Mouse (Mus musculus) limb, embryonic 11.5 days (tissue): ENCODE measurements at regions not wholly inside any gene's neighbourhood (a gene's known extent, or its start where the extent isn't known, plus 50 kb on each side); places are given as distances from the start of the nearest gene placed in this dataset.

Experiments used
- ATAC-seq: fragments of 200-750 bp; cut with Nextera tagmentation; 2 replicates; pipeline ENCODE4 v1.8.0; 2017; ENCODE audit warnings: low read depth; ENCODE audit not compliant: insufficient number of reproducible peaks, low FRiP score, low TSS enrichment
- DNase-seq: peaks from one replicate; pipeline ENCODE4 v3.0.0-alpha.2; 2015; ENCODE audit warnings: low spot score
- H3K27ac ChIP-seq: fragments of 300-500 bp; sonication (generic); replicated peaks from 2 replicates; pipeline ENCODE4 v1.5.1; 2014; ENCODE audit warnings: low read depth, mild to moderate bottlenecking, low read length
- H3K27me3 ChIP-seq: fragments of 300-500 bp; sonication (generic); 2 replicates; pipeline ENCODE4 v1.6.1; 2014; ENCODE audit warnings: mild to moderate bottlenecking, low read length, mixed read lengths; ENCODE audit not compliant: control insufficient read depth, insufficient read depth
- H3K36me3 ChIP-seq: fragments of 300-500 bp; sonication (generic); 2 replicates; pipeline ENCODE4 v1.6.1; 2014; ENCODE audit warnings: mild to moderate bottlenecking, low read length, moderate library complexity, mixed read lengths; ENCODE audit not compliant: control insufficient read depth, insufficient read depth
- H3K4me1 ChIP-seq: fragments of 300-500 bp; sonication (generic); 2 replicates; pipeline ENCODE4 v1.6.1; 2014; ENCODE audit warnings: low read length, mixed read lengths; ENCODE audit not compliant: control insufficient read depth, insufficient read depth
- H3K4me2 ChIP-seq: fragments of 300-500 bp; sonication (generic); 2 replicates; pipeline ENCODE4 v1.6.1; 2014; ENCODE audit warnings: low read depth, mild to moderate bottlenecking, moderate library complexity; ENCODE audit not compliant: severe bottlenecking
- H3K4me3 ChIP-seq: fragments of 300-500 bp; sonication (generic); 2 replicates; pipeline ENCODE4 v1.5.1; 2014; ENCODE audit warnings: low read depth, low read length
- H3K9ac ChIP-seq: fragments of 300-500 bp; sonication (generic); 2 replicates; pipeline ENCODE4 v1.6.1; 2014; ENCODE audit warnings: mild to moderate bottlenecking, low read length
- H3K9me3 ChIP-seq: fragments of 300-500 bp; sonication (generic); 2 replicates; pipeline ENCODE4 v1.6.1; 2016; ENCODE audit warnings: low read length; ENCODE audit not compliant: control insufficient read depth
- WGBS: fragments of 180-500 bp; shearing (Covaris S2); extraction: QIAGEN DNeasy Blood & Tissue Kit; methylation state at CpG from one replicate; pipeline ENCODE4 v1.1.7; 2014; 5-methylcytosine and 5-hydroxymethylcytosine counted together

- 8% methylated on average over 2 of the region's 2 CpGs for WGBS
Measured at GRCm38 (mm10) chr1:128658802-128659201, 66.7 kb upstream of the Cxcr4 start.

DNA sequence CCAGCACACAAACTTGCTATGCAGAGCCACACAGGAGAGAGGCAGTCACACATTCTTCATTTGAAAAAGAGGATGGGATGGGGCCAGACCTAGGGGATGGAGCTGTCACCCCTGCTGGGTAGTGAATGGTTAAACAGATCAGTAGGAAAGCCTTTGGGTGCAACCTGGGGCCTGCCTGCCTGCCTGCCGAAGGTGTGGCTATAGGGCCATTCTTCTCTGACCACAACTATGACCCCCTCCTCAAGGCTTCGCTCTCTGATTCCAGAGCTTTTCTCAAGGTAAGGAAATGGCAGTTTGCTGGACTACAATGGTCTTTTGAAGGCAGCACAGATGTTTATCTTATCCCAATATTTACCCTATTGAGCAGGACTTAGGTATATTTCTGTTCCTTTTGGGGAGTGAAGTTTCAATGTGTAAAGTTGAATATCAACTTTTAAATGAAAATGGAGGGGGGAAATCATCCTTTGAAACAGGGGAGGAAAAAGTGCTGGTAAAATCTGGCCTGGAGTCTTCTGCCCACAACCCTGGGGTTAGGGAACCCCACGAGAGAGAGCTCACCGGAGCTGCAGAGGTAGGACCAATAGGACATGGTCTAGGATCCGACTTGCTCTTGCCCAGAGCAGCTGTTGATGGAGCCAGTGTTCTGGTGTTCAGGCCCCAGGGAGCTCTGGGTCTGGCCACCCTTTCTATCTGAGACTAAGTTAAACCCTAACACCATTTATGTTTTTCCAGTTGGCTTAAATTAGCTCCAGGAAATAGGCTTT lies 62.2 kb upstream of the Cxcr4 start:
- no peaks in the 10 kb centered on the region for H3K9me3 ChIP-seq
- DNase-seq: no peak
- H3K9ac ChIP-seq: no peak overlapping the region
- no peaks in the 10 kb centered on the region for H3K27me3 ChIP-seq
- H3K4me1 ChIP-seq: no peaks in the 10 kb centered on the region
- H3K4me3 ChIP-seq: no peak overlapping the region
- no peak overlapping the region for H3K4me2 ChIP-seq
- no peak overlapping the region for H3K27ac ChIP-seq
- 58% methylated on average over 5 of the region's 5 CpGs for WGBS
- H3K36me3 ChIP-seq: no peaks in the 10 kb centered on the region
- ATAC-seq: no peak

More at GRCm38 (mm10) chr1:128658802-128659201, 66.7 kb upstream of the Cxcr4 start:
- Histone ChIP-seq H3K9ac (no peak overlapping the region), H3K9me3 (no peaks in the 10 kb centered on the region), H3K4me1 (no peaks in the 10 kb centered on the region), H3K4me2 (no peak overlapping the region), H3K27ac (no peak overlapping the region), H3K4me3 (no peak overlapping the region), H3K36me3 (no peaks in the 10 kb centered on the region), H3K27me3 (no peaks in the 10 kb centered on the region)
- ATAC-seq: no peak
- DNase-seq: no peak

DNA sequence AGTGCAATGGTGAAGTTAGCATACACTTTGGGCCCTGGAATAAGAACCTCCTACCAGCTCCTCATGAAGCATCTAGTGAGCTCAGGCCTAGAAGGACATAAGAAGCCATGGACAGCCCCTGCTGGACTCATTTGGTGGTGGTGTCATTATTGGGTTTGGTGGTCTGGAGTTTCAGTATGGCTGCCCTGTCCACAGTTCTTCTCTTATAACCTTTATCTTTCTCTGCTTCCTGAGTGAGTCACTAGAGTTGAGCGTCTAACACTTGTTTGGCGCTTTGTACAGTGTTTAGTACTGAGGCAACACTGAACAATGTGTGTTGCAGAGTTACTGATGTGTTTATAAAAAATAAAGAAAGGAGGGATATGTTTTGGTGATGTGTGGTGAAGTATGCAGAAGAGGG lies 58.5 kb upstream of the Cxcr4 start:
- no peak overlapping the region for H3K9ac ChIP-seq
- ATAC-seq (no peak), DNase-seq (no peak)
- H3K36me3 ChIP-seq: no peaks in the 10 kb centered on the region
- H3K27me3 ChIP-seq: no peaks in the 10 kb centered on the region
- H3K4me3 ChIP-seq: no peak overlapping the region
- H3K4me2 ChIP-seq: no peak overlapping the region
- no peaks in the 10 kb centered on the region for H3K4me1 ChIP-seq
- 90% methylated on average over 2 of the region's 2 CpGs for WGBS
- no peak overlapping the region for H3K27ac ChIP-seq
- no peaks in the 10 kb centered on the region for H3K9me3 ChIP-seq

DNA sequence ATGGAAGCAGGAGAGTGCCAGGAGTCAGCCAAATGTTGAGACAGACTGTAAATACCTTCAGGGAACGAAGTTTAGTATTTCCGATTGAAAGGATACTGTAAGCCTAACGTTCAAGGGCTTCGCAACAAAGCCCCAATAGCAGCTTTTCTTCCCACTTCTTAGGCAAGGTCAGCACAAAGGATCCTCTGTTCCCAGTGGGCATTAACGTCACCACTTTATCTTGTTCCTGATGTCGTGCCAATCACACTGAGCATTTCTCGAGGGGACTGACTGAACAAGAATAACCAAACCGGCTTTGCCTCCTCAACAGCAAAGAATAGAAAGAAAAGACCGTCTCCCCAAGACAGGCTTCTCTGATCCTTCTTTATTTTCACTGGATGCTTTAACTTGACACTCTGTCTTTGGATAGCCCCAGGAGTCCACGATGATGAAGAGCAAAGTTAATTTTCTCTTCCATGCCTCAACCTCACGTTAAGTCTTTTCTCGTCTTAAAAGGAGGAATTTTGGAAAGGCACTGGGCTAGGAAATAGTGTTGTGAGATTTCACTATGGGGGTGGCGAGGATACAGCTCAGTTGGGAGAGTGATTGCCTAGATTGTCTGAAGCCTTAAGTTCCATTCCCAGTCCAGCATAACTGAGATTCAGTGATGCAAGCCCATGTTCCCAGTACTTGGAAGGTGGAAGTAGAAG lies 57.5 kb upstream of the Cxcr4 start:
- WGBS: 80% methylated on average over 13 of the region's 13 CpGs
- H3K27ac ChIP-seq: no peak overlapping the region
- no peak overlapping the region for H3K4me3 ChIP-seq
- no peaks in the 10 kb centered on the region for H3K4me1 ChIP-seq
- DNase-seq (no peak), ATAC-seq (no peak)
- H3K4me2 ChIP-seq: no peak overlapping the region
- no peaks in the 10 kb centered on the region for H3K36me3 ChIP-seq
- no peak overlapping the region for H3K9ac ChIP-seq
- H3K9me3 ChIP-seq: no peaks in the 10 kb centered on the region
- no peaks in the 10 kb centered on the region for H3K27me3 ChIP-seq

- H3K27me3 ChIP-seq: no peaks in the 10 kb centered on the region
- no peak for ATAC-seq
- WGBS: 5% methylated on average over 4 of the region's 4 CpGs
- H3K9me3 ChIP-seq: no peaks in the 10 kb centered on the region
- H3K4me2 ChIP-seq: no peak overlapping the region
- no peak overlapping the region for H3K9ac ChIP-seq
- H3K27ac ChIP-seq: no peak overlapping the region
- peaks cover 3% of the 10 kb centered on the region; the same call in 1 of the 2 replicates for H3K4me1 ChIP-seq
- H3K36me3 ChIP-seq: no peaks in the 10 kb centered on the region
- no peak overlapping the region for H3K4me3 ChIP-seq
- DNase-seq: peak; percentile 27
Measured at GRCm38 (mm10) chr1:128643316-128643776, 51.3 kb upstream of the Cxcr4 start.

DNA sequence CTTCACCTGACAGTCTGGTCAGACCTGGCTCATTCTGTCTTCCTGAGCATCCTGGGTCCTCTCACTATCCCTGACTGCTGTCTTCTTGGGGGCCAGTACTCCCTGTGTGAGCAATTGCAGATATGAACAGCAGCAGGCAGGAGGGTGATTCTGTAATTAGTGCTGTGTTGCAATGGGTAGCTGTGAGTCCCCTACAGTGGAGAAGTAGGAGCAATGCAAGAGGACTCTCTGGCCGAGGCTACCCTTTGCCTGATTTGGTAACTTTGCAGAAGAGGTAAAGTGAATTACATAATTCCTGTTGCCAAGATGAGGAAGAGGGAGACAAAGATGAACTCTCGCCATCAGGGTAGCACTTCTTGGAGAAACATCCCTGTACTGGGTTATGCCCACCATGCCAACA lies 50.1 kb upstream of the Cxcr4 start:
- Histone ChIP-seq H3K36me3 (no peaks in the 10 kb centered on the region), H3K4me1 (peaks cover 3% of the 10 kb centered on the region; the same call in 1 of the 2 replicates), H3K27me3 (no peaks in the 10 kb centered on the region), H3K4me3 (no peak overlapping the region), H3K9ac (no peak overlapping the region), H3K9me3 (no peaks in the 10 kb centered on the region), H3K4me2 (no peak overlapping the region), H3K27ac (no peak overlapping the region)
- 83% methylated on average over 2 of the region's 2 CpGs for WGBS
- ATAC-seq (no peak), DNase-seq (no peak)
